ENCODE assay signal across 8 mouse cellular contexts in genomic region chr3:63898581-63899308, GRCm38 (mm10). TPM values are rescaled to one million over a fixed set of nuclear protein-coding genes. Genes with fewer than 3 reads are reported as not detected.
A peak's percentile ranks its signal among the peaks of the same experiment; 100 is the strongest.
DNase-seq lines count a peak whose midpoint lies in the region; ATAC-seq lines count a peak whose summit lies in the region.

No protein-coding gene starts in this region.

- no peaks in the 10 kb centered on the region for H3K27me3 ChIP-seq in hindbrain, embryonic 11.5 days (ENCODE audit: control insufficient read depth, insufficient read depth, low read length)
- H3K27me3 ChIP-seq in lung, embryonic 15.5 days, result peaks cover 14% of the 10 kb centered on the region

- DNase-seq in Muller cell, postnatal 12 days (ENCODE audit: inconsistent ontology term), result peak; percentile 82
- peak; percentile 56 for DNase-seq in cerebellum, adult 8-10 months
- peak; percentile 27 to 89 for DNase-seq in frontal cortex, adult 2 months (ENCODE audit: extremely low spot score in 1 of 2, low spot score in 1 of 2)
- peak; percentile 93 for DNase-seq in hindbrain, embryonic 11.5 days (ENCODE audit: low spot score)
- peak; percentile 77 for DNase-seq in layer of hippocampus, adult 9-11 months
- peak; percentile 36 for DNase-seq in ovary, postnatal 10 days (ENCODE audit: low spot score)
- peak; percentile 52 for DNase-seq in thymus, postnatal 25 days

- H3K4me2 ChIP-seq in hindbrain, embryonic 11.5 days (replicated peaks; ENCODE audit: low read depth, low read length), result peak overlapping the region; percentile 64
- H3K4me2 ChIP-seq in lung, embryonic 15.5 days, result peak overlapping the region; percentile 98

- no peaks in the 10 kb centered on the region for H3K36me3 ChIP-seq in hindbrain, embryonic 11.5 days (ENCODE audit: control insufficient read depth, insufficient read depth, low read length)
- H3K36me3 ChIP-seq in lung, embryonic 15.5 days, result no peaks in the 10 kb centered on the region

- H3K9ac ChIP-seq in hindbrain, embryonic 11.5 days (ENCODE audit: low read depth, low read length), result peak overlapping the region; percentile 86
- peak overlapping the region; percentile 49 for H3K9ac ChIP-seq in lung, embryonic 15.5 days

- peak overlapping the region; percentile 94 for H3K27ac ChIP-seq in hindbrain, embryonic 11.5 days (ENCODE audit: low read depth, low read length)
- peak overlapping the region; percentile 81 for H3K27ac ChIP-seq in lung, embryonic 15.5 days

- peaks cover 2% of the 10 kb centered on the region; the same call in 1 of the 2 replicates for H3K4me1 ChIP-seq in hindbrain, embryonic 11.5 days (replicated peaks; ENCODE audit: control insufficient read depth, insufficient read depth, low read length)
- H3K4me1 ChIP-seq in lung, embryonic 15.5 days, result peaks cover 13% of the 10 kb centered on the region

- ATAC-seq in hindbrain, embryonic 11.5 days (ENCODE audit: low FRiP score), result peak; percentile 83
- peak; percentile 79; the same call in 1 of the 2 replicates for ATAC-seq in lung, embryonic 15.5 days (ENCODE audit: borderline replicate concordance, extremely low read depth, low FRiP score, low TSS enrichment)

- H3K4me3 ChIP-seq in hindbrain, embryonic 11.5 days (ENCODE audit: low read depth, low read length), result peak overlapping the region; percentile 81
- H3K4me3 ChIP-seq in lung, embryonic 15.5 days, result peak overlapping the region; percentile 63

- under 1% methylated on average over 41 of the region's 41 CpGs for WGBS in hindbrain, embryonic 11.5 days
- WGBS in lung, embryonic 15.5 days, result under 1% methylated on average over 41 of the region's 41 CpGs

- H3K9me3 ChIP-seq in hindbrain, embryonic 11.5 days (ENCODE audit: control insufficient read depth, low read length), result no peaks in the 10 kb centered on the region
- H3K9me3 ChIP-seq in lung, embryonic 15.5 days, result no peaks in the 10 kb centered on the region

RNA-seq across cellular contexts. Expression of gene Plch1, which starts 0.5 kb away (rescaled TPM):
- 4.9 and 5.7 TPM in 2 replicates for polyA plus RNA-seq in frontal cortex, adult 2 months (2012; rRNA removed)
- polyA plus RNA-seq in hindbrain, embryonic 11.5 days (2014; fragmentation: Nextera tagmentation; extraction: Ambion mirVana), result 34.6 and 40.3 TPM in 2 replicates
- polyA plus RNA-seq in lung, embryonic 15.5 days (2015; fragmentation: Nextera tagmentation; extraction: Ambion mirVana), result 4.5 and 5.1 TPM in 2 replicates

RNA-seq across cellular contexts. Expression of gene E130311K13Rik, which starts 30.5 kb away (rescaled TPM):
- polyA plus RNA-seq in frontal cortex, adult 2 months (2012; rRNA removed), result 9.6 and 11.3 TPM in 2 replicates
- 3.7 TPM in 2 replicates for polyA plus RNA-seq in hindbrain, embryonic 11.5 days (2014; fragmentation: Nextera tagmentation; extraction: Ambion mirVana)
- 5.9 and 6.2 TPM in 2 replicates for polyA plus RNA-seq in lung, embryonic 15.5 days (2015; fragmentation: Nextera tagmentation; extraction: Ambion mirVana)

Comparison
In these comparisons a context has a peak if more than half of its experiments do, and no peak if none do; other contexts are left out.
1. Peak in every context shown above with its lines: DNase-seq, ATAC-seq, H3K4me3 ChIP-seq and H3K27ac ChIP-seq.
2. DNase-seq: peak in every context shown above with its lines; median percentile 93 in hindbrain, embryonic 11.5 days; 82 in Muller cell, postnatal 12 days; 77 in layer of hippocampus, adult 9-11 months; 58 in frontal cortex, adult 2 months; 56 in cerebellum, adult 8-10 months; 52 in thymus, postnatal 25 days; 36 in ovary, postnatal 10 days.